Mouse (Mus musculus) frontal cortex, postnatal 25 days (tissue): Measurements from ENCODE around the gene Ica1.

Experiments
- DNase-seq, 2 experiments: peaks; one replicate each; pipeline ENCODE4 v3.0.0; 2022; ENCODE audit warnings: low spot score in 2 of 2

The Ica1 gene

GRCm38 (mm10) chr6:8686678-8687580, 91.4 kb downstream of the Ica1 start:
- DNase-seq = no peak

- DNase-seq = peak in 1 of 2 experiments; percentile 30
Measured at GRCm38 (mm10) chr6:8683379-8683778, 94.9 kb downstream of the Ica1 start.

GRCm38 (mm10) chr6:8680931-8681330, 97.4 kb downstream of the Ica1 start:
- no peak for DNase-seq

- DNase-seq = no peak
Measured at GRCm38 (mm10) chr6:8673013-8673412, 105.3 kb downstream of the Ica1 start.

- no peak for DNase-seq
Measured at GRCm38 (mm10) chr6:8669343-8669742, 108.9 kb downstream of the Ica1 start.

- DNase-seq = no peak
Measured at GRCm38 (mm10) chr6:8668013-8668811, 110.1 kb downstream of the Ica1 start.

- no peak for DNase-seq
Measured at GRCm38 (mm10) chr6:8665786-8666185, 112.5 kb downstream of the Ica1 start.

- DNase-seq = no peak
Measured at GRCm38 (mm10) chr6:8664956-8665355, 113.3 kb downstream of the Ica1 start.

GRCm38 (mm10) chr6:8663092-8663740, 115.1 kb downstream of the Ica1 start:
- no peak for DNase-seq

GRCm38 (mm10) chr6:8661404-8661803, 116.9 kb downstream of the Ica1 start:
- DNase-seq = no peak

GRCm38 (mm10) chr6:8660076-8660475, 118.2 kb downstream of the Ica1 start:
- DNase-seq = no peak

GRCm38 (mm10) chr6:8659194-8659959, 118.9 kb downstream of the Ica1 start:
- no peak for DNase-seq

- no peak for DNase-seq
Measured at GRCm38 (mm10) chr6:8658431-8658830, 119.9 kb downstream of the Ica1 start.

GRCm38 (mm10) chr6:8657459-8657858, 120.8 kb downstream of the Ica1 start:
- DNase-seq = no peak

- DNase-seq = no peak
Measured at GRCm38 (mm10) chr6:8655454-8655853, 122.8 kb downstream of the Ica1 start.

GRCm38 (mm10) chr6:8650413-8650812, 127.9 kb downstream of the Ica1 start:
- no peak for DNase-seq

GRCm38 (mm10) chr6:8649295-8649865, 128.9 kb downstream of the Ica1 start:
- no peak for DNase-seq

- DNase-seq = no peak
Measured at GRCm38 (mm10) chr6:8648185-8648901, 129.9 kb downstream of the Ica1 start.

GRCm38 (mm10) chr6:8647513-8648184, 130.6 kb downstream of the Ica1 start:
- DNase-seq = no peak

GRCm38 (mm10) chr6:8645708-8646107, 132.6 kb downstream of the Ica1 start:
- no peak for DNase-seq
